Mouse (Mus musculus) MEL (cell line): ENCODE measurements at regions not wholly inside any gene's neighbourhood (a gene's known extent, or its start where the extent isn't known, plus 50 kb on each side); places are given as distances from the start of the nearest gene placed in this dataset.

Source experiments
- DNase-seq: peaks from one replicate; pipeline ENCODE4 v3.0.0; 2011; ENCODE audit warnings: low read depth, low spot score
- H3K27ac ChIP-seq: 2 replicates; pipeline ENCODE4 v1.5.1; 2012; ENCODE audit warnings: low read depth, mild to moderate bottlenecking, control low read depth, low read length, moderate library complexity; ENCODE audit not compliant: control insufficient read depth
- H3K27me3 ChIP-seq, 2 experiments: fragments of 150-350 bp in 1 of 2; sonication (generic) in 1 of 2; 2 replicates each; pipeline ENCODE4 v1.6.1; 2012; ENCODE audit warnings: low read length in 2 of 2, mild to moderate bottlenecking in 2 of 2, improper control_type of control experiment in 1 of 2, moderate library complexity in 1 of 2; ENCODE audit not compliant: insufficient read depth in 2 of 2, control insufficient read depth in 1 of 2
- H3K36me3 ChIP-seq, 2 experiments: 2 replicates each; pipeline ENCODE4 v1.6.1; 2012 to 2014; ENCODE audit warnings: low read length in 2 of 2, improper control_type of control experiment in 1 of 2, inconsistent platforms in 1 of 2, mild to moderate bottlenecking in 1 of 2; ENCODE audit not compliant: insufficient read depth in 2 of 2, control insufficient read depth in 1 of 2
- H3K4me1 ChIP-seq, 2 experiments: fragments of 150-350 bp in 1 of 2; sonication (generic) in 1 of 2; 2 replicates each; pipeline ENCODE4 v1.6.1; 2012; ENCODE audit warnings: low read length in 2 of 2, improper control_type of control experiment in 1 of 2, mild to moderate bottlenecking in 1 of 2; ENCODE audit not compliant: insufficient read depth in 2 of 2, control insufficient read depth in 1 of 2
- H3K4me3 ChIP-seq, 2 experiments: fragments of 150-350 bp in 1 of 2; sonication (generic) in 1 of 2; 2 replicates each; pipeline ENCODE4 v1.5.1; 2012; ENCODE audit warnings: low read depth in 2 of 2, low read length in 2 of 2, mild to moderate bottlenecking in 2 of 2, moderate library complexity in 2 of 2, control low read depth in 1 of 2, improper control_type of control experiment in 1 of 2; ENCODE audit not compliant: control insufficient read depth in 1 of 2, insufficient read depth in 1 of 2
- H3K79me2 ChIP-seq: 2 replicates; pipeline ENCODE4 v1.6.1; 2012; ENCODE audit warnings: mild to moderate bottlenecking, low read length, moderate library complexity; ENCODE audit not compliant: control insufficient read depth, poor library complexity, insufficient read depth
- H3K9ac ChIP-seq: 2 replicates; pipeline ENCODE4 v1.6.1; 2012; ENCODE audit warnings: low read depth, mild to moderate bottlenecking, control low read depth, low read length, moderate library complexity; ENCODE audit not compliant: control insufficient read depth, poor library complexity, severe bottlenecking
- H3K9me3 ChIP-seq: fragments of 150-350 bp; sonication (generic); replicated peaks from 2 replicates; pipeline ENCODE4 v1.6.1; 2012; ENCODE audit warnings: mild to moderate bottlenecking, low read length, improper control_type of control experiment, moderate library complexity; ENCODE audit not compliant: insufficient read depth
- BHLHE40 ChIP-seq: IDR thresholded peaks from 2 replicates; pipeline ENCODE4 v1.6.1; 2012; ENCODE audit warnings: low read depth, mild to moderate bottlenecking, inconsistent platforms, low read length, improper control_type of control experiment, borderline replicate concordance
- CHD1 ChIP-seq: IDR thresholded peaks from 2 replicates; pipeline ENCODE4 v1.6.1; 2012; ENCODE audit warnings: low read depth, mild to moderate bottlenecking, inconsistent platforms, low read length, improper control_type of control experiment
- CTCF ChIP-seq, 3 experiments: IDR thresholded peaks in 2 of 3; conservative IDR thresholded peaks in 1 of 3; 2 replicates each; pipeline ENCODE4 v1.5.1; 2011 to 2012; ENCODE audit warnings: low read length in 3 of 3, low read depth in 2 of 3, mild to moderate bottlenecking in 2 of 3, improper control_type of control experiment in 1 of 3, inconsistent platforms in 1 of 3, mixed read lengths in 1 of 3, moderate library complexity in 1 of 3; ENCODE audit not compliant: control insufficient read depth in 1 of 3, insufficient read depth in 1 of 3, poor library complexity in 1 of 3, severe bottlenecking in 1 of 3
- E2F4 ChIP-seq: IDR thresholded peaks from 2 replicates; pipeline ENCODE4 v1.6.1; 2011; ENCODE audit warnings: low read depth, low read length, improper control_type of control experiment, borderline replicate concordance
- ELF1 ChIP-seq: IDR thresholded peaks from 2 replicates; pipeline ENCODE4 v1.6.1; 2014; ENCODE audit warnings: low read depth, mild to moderate bottlenecking, inconsistent platforms, low read length, improper control_type of control experiment, moderate library complexity
- ETS1 ChIP-seq: IDR thresholded peaks from 2 replicates; pipeline ENCODE4 v1.6.1; 2012; ENCODE audit warnings: low read depth, mild to moderate bottlenecking, inconsistent platforms, low read length, improper control_type of control experiment, moderate library complexity
- GABPA ChIP-seq: IDR thresholded peaks from 2 replicates; pipeline ENCODE4 v1.6.1; 2012; ENCODE audit warnings: low read depth, mild to moderate bottlenecking, inconsistent platforms, low read length, improper control_type of control experiment, moderate library complexity
- GATA1 ChIP-seq: IDR thresholded peaks from 2 replicates; pipeline ENCODE4 v1.6.1; 2011; ENCODE audit warnings: low read depth, low read length, improper control_type of control experiment
- HCFC1 ChIP-seq: IDR thresholded peaks from 2 replicates; pipeline ENCODE4 v1.6.1; 2012; ENCODE audit warnings: low read depth, mild to moderate bottlenecking, inconsistent platforms, low read length, improper control_type of control experiment, moderate library complexity
- KAT2A ChIP-seq: conservative IDR thresholded peaks from 2 replicates; pipeline ENCODE4 v1.6.1; 2012; ENCODE audit warnings: low read depth, low read length, improper control_type of control experiment, inconsistent platforms
- MAX ChIP-seq: IDR thresholded peaks from 2 replicates; pipeline ENCODE4 v1.6.1; 2011; ENCODE audit warnings: low read length, improper control_type of control experiment
- MAZ ChIP-seq: IDR thresholded peaks from 2 replicates; pipeline ENCODE4 v1.6.1; 2012; ENCODE audit warnings: low read depth, mild to moderate bottlenecking, inconsistent platforms, low read length, improper control_type of control experiment
- MEF2A ChIP-seq: IDR thresholded peaks from 2 replicates; pipeline ENCODE4 v1.6.1; 2014; ENCODE audit warnings: low read depth, mild to moderate bottlenecking, inconsistent platforms, low read length, improper control_type of control experiment; ENCODE audit not compliant: poor library complexity, insufficient replicate concordance, severe bottlenecking; ENCODE audit errors: extremely low read depth
- MXI1 ChIP-seq: IDR thresholded peaks from 2 replicates; pipeline ENCODE4 v1.6.1; 2011; ENCODE audit warnings: mild to moderate bottlenecking, low read depth, low read length, improper control_type of control experiment
- MYB ChIP-seq: IDR thresholded peaks from 2 replicates; pipeline ENCODE4 v1.6.1; 2011; ENCODE audit warnings: mild to moderate bottlenecking, low read depth, low read length, improper control_type of control experiment
- MYC ChIP-seq: IDR thresholded peaks from 2 replicates; pipeline ENCODE4 v1.6.1; 2011; ENCODE audit warnings: low read depth, mild to moderate bottlenecking, low read length, improper control_type of control experiment, moderate library complexity
- NELFE ChIP-seq: IDR thresholded peaks from 2 replicates; pipeline ENCODE4 v1.6.1; 2011; ENCODE audit warnings: low read depth, low read length, improper control_type of control experiment
- NRF1 ChIP-seq: IDR thresholded peaks from 2 replicates; pipeline ENCODE4 v1.6.1; 2014; ENCODE audit warnings: low read depth, mild to moderate bottlenecking, inconsistent platforms, low read length, improper control_type of control experiment, moderate library complexity; ENCODE audit not compliant: poor library complexity, insufficient read depth, severe bottlenecking
- POLR2AphosphoS2 ChIP-seq: IDR thresholded peaks from 2 replicates; pipeline ENCODE4 v1.6.1; 2011; ENCODE audit warnings: low read length, improper control_type of control experiment
- POLR2AphosphoS5 ChIP-seq: IDR thresholded peaks from 2 replicates; pipeline ENCODE4 v1.6.1; 2012; ENCODE audit warnings: low read depth, borderline replicate concordance, mild to moderate bottlenecking, inconsistent platforms, low read length, moderate library complexity, mixed read lengths
- RAD21 ChIP-seq: IDR thresholded peaks from 2 replicates; pipeline ENCODE4 v1.6.1; 2011; ENCODE audit warnings: mild to moderate bottlenecking, low read depth, low read length, improper control_type of control experiment
- SIN3A ChIP-seq: IDR thresholded peaks from 2 replicates; pipeline ENCODE4 v1.6.1; 2012; ENCODE audit warnings: low read length, improper control_type of control experiment, inconsistent platforms
- TBP ChIP-seq: IDR thresholded peaks from 2 replicates; pipeline ENCODE4 v1.8.0; 2011; ENCODE audit warnings: low read depth, low read length, improper control_type of control experiment
- TCF12 ChIP-seq: IDR thresholded peaks from 2 replicates; pipeline ENCODE4 v1.6.1; 2014; ENCODE audit warnings: low read depth, mild to moderate bottlenecking, inconsistent platforms, low read length, improper control_type of control experiment, moderate library complexity
- USF1 ChIP-seq: IDR thresholded peaks from 2 replicates; pipeline ENCODE4 v1.6.1; 2014; ENCODE audit warnings: low read depth, mild to moderate bottlenecking, inconsistent platforms, low read length, improper control_type of control experiment, moderate library complexity
- ZC3H11A ChIP-seq: IDR thresholded peaks from 2 replicates; pipeline ENCODE4 v1.6.1; 2012; ENCODE audit warnings: low read depth, mild to moderate bottlenecking, inconsistent platforms, low read length, improper control_type of control experiment
- ZKSCAN1 ChIP-seq: IDR thresholded peaks from 2 replicates; pipeline ENCODE4 v1.6.1; 2012; ENCODE audit warnings: low read depth, mild to moderate bottlenecking, inconsistent platforms, low read length, improper control_type of control experiment, moderate library complexity
- ZMIZ1 ChIP-seq: IDR thresholded peaks from 2 replicates; pipeline ENCODE4 v1.6.1; 2012; ENCODE audit warnings: low read depth, mild to moderate bottlenecking, inconsistent platforms, low read length, improper control_type of control experiment, moderate library complexity
- ZNF384 ChIP-seq: IDR thresholded peaks from 2 replicates; pipeline ENCODE4 v1.6.1; 2012; ENCODE audit warnings: low read depth, mild to moderate bottlenecking, inconsistent platforms, low read length, improper control_type of control experiment

DNA sequence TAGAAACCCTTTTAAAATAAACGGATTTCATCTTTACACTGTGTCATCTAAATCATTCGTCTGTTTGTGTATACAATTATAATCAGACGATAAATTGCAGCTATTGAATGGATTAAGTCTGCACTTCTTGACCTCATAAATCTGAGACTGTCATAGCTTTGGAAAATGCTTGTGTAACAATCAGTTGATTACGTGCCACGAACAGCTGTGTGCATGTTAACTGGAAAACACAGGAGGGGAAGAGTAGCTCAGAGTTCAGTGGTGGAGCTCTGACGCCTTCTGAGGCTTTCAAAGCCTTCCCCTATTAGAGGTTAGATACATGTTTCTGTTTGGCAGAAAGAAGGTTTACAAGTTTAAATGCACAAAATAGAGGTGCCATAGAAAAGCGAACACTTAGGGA is 109.7 kb upstream of the Gm765 start:
- TF ChIP-seq NELFE (no peak), MYB (no peak), POLR2AphosphoS5 (no peak), GATA1 (no peak), MEF2A (no peak), RAD21 (no peak), MAZ (no peak), MXI1 (no peak), KAT2A (no peak), CTCF (IDR thresholded peaks at IDR 0.05 in 2 of 3, conservative IDR thresholded peaks at IDR 0.05 in 1 of 3; ENCODE audit: control insufficient read depth in 1 of 3, insufficient read depth in 1 of 3, low read depth in 2 of 3, low read length in 3 of 3, poor library complexity in 1 of 3, severe bottlenecking in 1 of 3) (no peak), E2F4 (no peak), USF1 (no peak), ZNF384 (no peak), ELF1 (no peak), ZC3H11A (no peak), POLR2AphosphoS2 (no peak), MYC (no peak)

DNA sequence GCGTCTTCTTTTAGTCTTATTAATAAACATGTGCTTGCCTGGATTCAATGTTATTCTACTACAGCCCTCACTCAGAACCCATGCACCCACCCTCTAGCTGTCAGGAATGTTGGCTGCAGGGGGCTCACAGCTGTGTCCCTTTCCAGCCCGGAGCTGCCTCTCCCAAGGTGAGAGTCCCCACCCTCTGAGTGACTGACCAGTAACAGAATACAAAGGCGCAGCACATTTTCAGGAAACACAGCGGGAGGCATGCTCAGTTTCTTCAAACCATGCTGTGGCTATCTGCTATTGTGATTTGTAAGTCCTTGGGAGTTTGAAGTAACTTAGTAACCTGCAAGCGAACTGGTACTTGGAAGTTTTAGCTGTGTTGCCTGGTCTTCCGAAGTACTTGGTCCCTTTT is 93.1 kb upstream of the Gm765 start:
- DNase-seq = no peak
- Histone ChIP-seq H3K79me2 (no peaks in the 10 kb centered on the region), H3K27me3 (no peaks in the 10 kb centered on the region), H3K4me3 (no peak overlapping the region), H3K4me1 (no peaks in the 10 kb centered on the region), H3K36me3 (no peaks in the 10 kb centered on the region), H3K27ac (no peak overlapping the region)
- no peak for TF ChIP-seq NRF1
- no peak for TF ChIP-seq MEF2A
- TF ChIP-seq ZMIZ1 = no peak
- no peak for TF ChIP-seq ZKSCAN1
- no peak for TF ChIP-seq TBP
- no peak for TF ChIP-seq ETS1
- TF ChIP-seq CHD1 = no peak
- no peak for TF ChIP-seq SIN3A
- TF ChIP-seq RAD21 = no peak
- no peak for TF ChIP-seq ZNF384
- no peak for TF ChIP-seq USF1
- no peak for TF ChIP-seq HCFC1
- TF ChIP-seq MAZ = no peak
- no peak for TF ChIP-seq MAX
- no peak for TF ChIP-seq TCF12
- no peak for TF ChIP-seq BHLHE40
- TF ChIP-seq MYC = no peak
- no peak for TF ChIP-seq GABPA
- TF ChIP-seq, all 39 proteins: peak for 0
- Histone ChIP-seq H3K9ac (no peak overlapping the region), H3K9me3 (no peaks in the 10 kb centered on the region)

More for the DNA sequence above, 109.7 kb upstream of the Gm765 start:
- Histone ChIP-seq H3K9ac (no peak overlapping the region), H3K4me3 (no peak overlapping the region), H3K9me3 (no peaks in the 10 kb centered on the region), H3K79me2 (no peaks in the 10 kb centered on the region), H3K27ac (no peak overlapping the region), H3K36me3 (no peaks in the 10 kb centered on the region), H3K27me3 (no peaks in the 10 kb centered on the region), H3K4me1 (no peaks in the 10 kb centered on the region)
- no peak for DNase-seq
